Mouse (Mus musculus) liver, embryonic 13.5 days (tissue): ENCODE data around the gene Ubl3. TPM values are rescaled to one million over a fixed set of nuclear protein-coding genes. Genes with fewer than 3 reads are reported as not detected.

Experiments used
- ATAC-seq: fragments of 200-750 bp; cut with Nextera tagmentation; 2 replicates; pipeline ENCODE4 v1.8.0; 2017; ENCODE audit warnings: low read depth, mild to moderate bottlenecking, moderate number of reproducible peaks, moderate library complexity
- DNase-seq: peaks from one replicate; pipeline ENCODE4 v3.0.0; 2022
- H3K27ac ChIP-seq: fragments of 300-500 bp; sonication (generic); 2 replicates; pipeline ENCODE4 v1.5.1; 2015; ENCODE audit warnings: moderate library complexity, mild to moderate bottlenecking, inconsistent platforms
- H3K27me3 ChIP-seq: fragments of 300-500 bp; sonication (generic); 2 replicates; pipeline ENCODE4 v1.6.1; 2015; ENCODE audit warnings: mild to moderate bottlenecking, inconsistent platforms
- H3K36me3 ChIP-seq: fragments of 300-500 bp; sonication (generic); 2 replicates; pipeline ENCODE4 v1.6.1; 2015; ENCODE audit warnings: mild to moderate bottlenecking, inconsistent platforms
- H3K4me1 ChIP-seq: fragments of 300-500 bp; sonication (generic); replicated peaks from 2 replicates; pipeline ENCODE4 v1.6.1; 2015; ENCODE audit warnings: inconsistent platforms
- H3K4me2 ChIP-seq: fragments of 300-500 bp; sonication (generic); 2 replicates; pipeline ENCODE4 v1.6.1; 2015; ENCODE audit warnings: inconsistent platforms, mild to moderate bottlenecking, moderate library complexity
- H3K4me3 ChIP-seq: fragments of 300-500 bp; sonication (generic); replicated peaks from 2 replicates; pipeline ENCODE4 v1.5.1; 2015; ENCODE audit warnings: mild to moderate bottlenecking, inconsistent platforms
- H3K9ac ChIP-seq: fragments of 300-500 bp; sonication (generic); 2 replicates; pipeline ENCODE4 v1.6.1; 2015; ENCODE audit warnings: mild to moderate bottlenecking, inconsistent platforms
- H3K9me3 ChIP-seq: fragments of 300-500 bp; sonication (generic); replicated peaks from 2 replicates; pipeline ENCODE4 v1.6.1; 2016; ENCODE audit warnings: inconsistent platforms
- WGBS: fragments of 180-500 bp; shearing (Covaris S2); methylation state at CpG from one replicate; pipeline ENCODE4 v1.1.7; 2015; ENCODE audit not compliant: insufficient replicate concordance; 5-methylcytosine and 5-hydroxymethylcytosine counted together
- polyA plus RNA-seq: library from polyadenylated mRNA; unstranded; fragments of >200 nt; fragmentation: Nextera tagmentation; extraction: Ambion mirVana; gene quantifications from 2 replicates; pipeline ENCODE4 v1.2.1, GENCODE M21; 2015

Gene Ubl3
- polyA plus RNA-seq, 1 experiment from 2014 or later = 18.5 TPM

DNA sequence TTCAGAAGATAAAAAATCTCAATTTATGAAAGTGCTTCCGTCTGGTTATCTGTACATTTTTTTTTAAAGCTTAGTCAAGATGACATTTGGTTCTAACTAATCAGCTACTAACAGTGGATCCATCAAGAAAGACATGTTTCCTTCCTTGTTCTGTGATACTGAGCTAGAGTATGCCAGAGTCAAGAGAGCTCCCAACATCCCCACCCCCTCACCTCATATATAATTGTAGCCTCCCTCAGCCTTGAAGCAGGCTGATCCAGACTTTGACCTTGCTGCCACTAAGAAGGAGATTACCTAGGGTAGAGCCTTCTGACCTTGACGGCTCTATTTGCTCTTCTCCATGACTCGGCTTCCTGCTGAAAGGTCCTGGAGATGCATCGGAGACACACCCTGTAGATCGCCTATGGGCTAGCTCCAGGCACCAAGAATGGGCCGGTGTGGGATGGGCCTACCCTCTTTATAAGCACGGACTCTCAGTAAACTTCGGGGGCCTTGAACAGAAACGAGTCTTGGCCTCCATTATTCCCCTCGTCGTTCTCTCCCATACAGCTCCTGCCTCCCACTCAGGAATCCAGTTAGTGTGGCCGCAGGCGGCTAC lies 27.9 kb upstream of the Ubl3 start:
- no peak overlapping the region for H3K9ac ChIP-seq
- H3K27ac ChIP-seq = no peak overlapping the region
- H3K27me3 ChIP-seq = no peaks in the 10 kb centered on the region
- H3K4me3 ChIP-seq = no peak overlapping the region
- DNase-seq (no peak), ATAC-seq (no peak)
- no peaks in the 10 kb centered on the region for H3K36me3 ChIP-seq
- no peak overlapping the region for H3K4me2 ChIP-seq
- H3K4me1 ChIP-seq = no peaks in the 10 kb centered on the region
- WGBS = 78% methylated on average over 13 of the region's 13 CpGs
- peaks cover 4% of the 10 kb centered on the region; the same call in 1 of the 2 replicates for H3K9me3 ChIP-seq

DNA sequence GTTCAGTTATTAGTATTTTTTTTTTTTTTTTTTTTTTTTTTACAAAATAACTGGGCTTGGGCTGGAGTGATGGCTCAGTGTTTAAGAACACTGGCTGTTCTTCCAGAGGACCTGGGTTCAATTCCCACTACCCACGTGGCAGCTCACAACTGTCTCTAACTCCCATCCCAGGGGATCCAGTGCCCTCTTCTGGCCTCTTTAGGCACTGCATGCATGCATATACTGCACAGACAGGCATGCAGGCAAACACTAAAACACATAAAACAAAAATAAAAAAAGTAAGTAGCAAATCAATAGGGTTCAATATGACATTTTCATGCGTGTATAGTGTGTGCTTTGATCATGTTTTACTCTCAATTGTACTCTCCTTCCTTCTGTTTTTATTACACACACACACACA lies 26.6 kb upstream of the Ubl3 start:
- H3K4me1 ChIP-seq = peaks cover 8% of the 10 kb centered on the region
- H3K27me3 ChIP-seq = no peaks in the 10 kb centered on the region
- H3K4me2 ChIP-seq = no peak overlapping the region
- DNase-seq = no peak
- H3K36me3 ChIP-seq = no peaks in the 10 kb centered on the region
- H3K4me3 ChIP-seq = no peak overlapping the region
- WGBS = 48% methylated on average over 2 of the region's 2 CpGs
- H3K27ac ChIP-seq = no peak overlapping the region
- no peak for ATAC-seq
- H3K9me3 ChIP-seq = no peaks in the 10 kb centered on the region
- H3K9ac ChIP-seq = no peak overlapping the region

DNA sequence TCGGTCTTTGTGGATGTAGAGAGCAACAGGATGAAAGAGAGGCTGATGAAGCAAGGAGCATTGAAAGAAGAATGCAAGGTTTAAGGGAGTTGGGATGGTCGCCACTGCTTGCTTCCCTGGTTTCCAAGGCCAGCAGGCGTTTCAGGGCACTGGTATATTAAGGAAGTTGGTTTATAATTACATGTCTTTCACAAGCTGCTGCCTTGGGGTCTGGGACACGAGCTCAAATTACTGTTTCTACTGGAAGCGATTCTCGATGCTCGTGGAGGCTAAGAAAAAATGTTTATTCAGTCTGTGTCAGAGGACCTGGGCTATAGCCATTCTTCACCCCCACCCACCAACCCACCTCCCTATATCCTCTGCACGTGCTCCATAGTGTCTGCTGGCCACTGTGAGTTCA lies 25.8 kb upstream of the Ubl3 start:
- 63% methylated on average over 8 of the region's 8 CpGs for WGBS
- Histone ChIP-seq H3K9ac (no peak overlapping the region), H3K4me3 (no peak overlapping the region), H3K9me3 (no peaks in the 10 kb centered on the region), H3K27ac (no peak overlapping the region), H3K4me1 (peaks cover 8% of the 10 kb centered on the region), H3K36me3 (no peaks in the 10 kb centered on the region), H3K27me3 (no peaks in the 10 kb centered on the region), H3K4me2 (no peak overlapping the region)
- DNase-seq (no peak), ATAC-seq (no peak)

DNA sequence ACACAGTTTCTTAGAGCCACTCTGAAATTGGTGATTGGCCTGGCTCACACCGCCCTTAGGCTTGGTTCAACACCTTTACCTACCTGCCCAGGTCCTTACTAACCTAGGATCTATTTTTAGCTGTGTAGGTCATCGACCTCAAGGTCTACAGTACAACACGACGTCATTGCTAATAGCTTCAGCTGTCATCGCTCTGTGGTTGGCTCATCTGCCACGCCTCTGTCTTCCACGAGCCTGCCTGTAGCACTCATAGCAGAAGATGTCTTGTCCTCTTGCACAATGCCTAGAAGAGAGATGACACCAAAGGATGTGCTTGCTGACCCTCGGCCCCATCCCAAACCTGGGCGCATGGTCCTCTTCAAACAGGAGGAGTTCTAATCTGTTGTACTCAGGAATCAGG lies 24.7 kb upstream of the Ubl3 start:
- Histone ChIP-seq H3K9me3 (no peaks in the 10 kb centered on the region), H3K4me3 (no peak overlapping the region), H3K9ac (no peak overlapping the region), H3K27me3 (no peaks in the 10 kb centered on the region), H3K27ac (no peak overlapping the region), H3K4me1 (peaks cover 8% of the 10 kb centered on the region), H3K4me2 (no peak overlapping the region), H3K36me3 (no peaks in the 10 kb centered on the region)
- DNase-seq (no peak), ATAC-seq (no peak)
- 59% methylated on average over 9 of the region's 9 CpGs for WGBS

DNA sequence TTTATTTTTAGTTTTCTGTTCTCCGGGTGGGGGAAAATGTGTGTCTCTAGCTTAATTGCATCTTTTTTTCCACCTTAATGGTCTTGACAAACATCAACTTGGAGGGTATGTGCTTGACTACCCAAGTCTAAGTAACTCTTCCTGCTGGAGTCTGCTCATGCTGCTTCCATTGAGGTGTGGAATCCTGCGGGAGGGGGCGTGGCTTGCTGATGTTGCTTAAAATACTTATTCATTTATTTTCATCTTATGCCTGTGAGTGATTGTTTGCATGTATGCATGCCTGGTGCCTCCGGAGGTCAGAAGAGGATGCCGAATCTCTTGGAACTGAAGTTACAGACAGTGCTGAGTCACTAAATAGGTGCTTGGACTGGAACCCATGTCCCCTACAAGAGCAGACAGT lies 22.6 kb upstream of the Ubl3 start:
- H3K27me3 ChIP-seq = no peaks in the 10 kb centered on the region
- no peaks in the 10 kb centered on the region for H3K9me3 ChIP-seq
- H3K36me3 ChIP-seq = no peaks in the 10 kb centered on the region
- peak overlapping the region; percentile 2; the same call in 1 of the 2 replicates for H3K4me2 ChIP-seq
- H3K27ac ChIP-seq = no peak overlapping the region
- no peak for ATAC-seq
- WGBS = 51% methylated on average over 5 of the region's 5 CpGs
- H3K4me1 ChIP-seq = peaks cover 8% of the 10 kb centered on the region
- no peak for DNase-seq
- H3K4me3 ChIP-seq = no peak overlapping the region
- H3K9ac ChIP-seq = no peak overlapping the region

DNA sequence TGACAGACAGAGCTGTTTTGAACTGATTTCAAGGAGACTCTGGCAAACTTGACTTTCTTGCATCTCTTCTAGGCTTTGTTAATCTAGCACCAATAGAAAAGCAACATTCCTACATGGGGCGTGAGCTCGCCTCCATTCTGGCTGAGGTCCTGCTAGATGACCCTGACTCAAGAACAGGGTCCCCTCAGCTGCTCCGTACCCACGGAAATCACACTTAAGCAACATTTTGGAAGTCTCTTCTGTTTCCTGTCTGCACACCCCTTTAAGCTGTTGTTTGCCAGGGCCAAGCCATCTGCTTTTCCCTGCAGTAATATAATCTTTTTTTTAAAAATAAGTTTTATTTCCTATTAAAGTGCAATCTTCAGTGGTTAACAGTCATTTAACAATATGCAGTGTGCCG lies 20.1 kb upstream of the Ubl3 start:
- ATAC-seq (no peak), DNase-seq (no peak)
- H3K4me2 ChIP-seq = no peak overlapping the region
- 67% methylated on average over 5 of the region's 5 CpGs for WGBS
- no peak overlapping the region for H3K27ac ChIP-seq
- H3K4me1 ChIP-seq = peaks cover 8% of the 10 kb centered on the region
- H3K4me3 ChIP-seq = no peak overlapping the region
- H3K36me3 ChIP-seq = no peaks in the 10 kb centered on the region
- H3K9me3 ChIP-seq = no peaks in the 10 kb centered on the region
- no peak overlapping the region for H3K9ac ChIP-seq
- no peaks in the 10 kb centered on the region for H3K27me3 ChIP-seq

- ATAC-seq = no peak
- WGBS = 74% methylated on average over 14 of the region's 14 CpGs
These were observed 18.1 kb upstream of the Ubl3 start for GRCm38 (mm10) chr5:148570571-148571304.

DNA sequence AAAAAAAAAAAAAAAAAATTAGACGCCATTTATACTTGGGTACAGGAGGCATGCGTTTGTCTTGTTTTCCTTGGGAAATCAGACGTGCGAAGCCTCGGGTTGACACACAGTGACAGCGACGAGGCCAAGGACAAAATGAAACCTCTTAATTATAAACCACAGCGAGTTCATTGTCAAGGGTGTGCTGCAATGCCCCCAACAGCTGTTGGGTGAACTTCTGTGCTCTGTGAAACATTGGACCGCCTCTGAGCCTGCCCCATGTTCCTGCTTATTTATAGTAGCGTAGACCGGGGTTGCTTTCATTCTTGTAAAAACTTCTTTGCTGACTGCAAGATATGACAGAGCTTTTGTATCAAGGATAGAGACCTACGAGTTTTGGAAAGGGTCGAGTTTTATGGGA lies 16.9 kb upstream of the Ubl3 start:
- Histone ChIP-seq H3K4me1 (no peaks in the 10 kb centered on the region), H3K27me3 (no peaks in the 10 kb centered on the region), H3K36me3 (no peaks in the 10 kb centered on the region), H3K9me3 (no peaks in the 10 kb centered on the region), H3K4me2 (no peak overlapping the region), H3K27ac (no peak overlapping the region), H3K4me3 (no peak overlapping the region), H3K9ac (no peak overlapping the region)
- no peak for DNase-seq
- ATAC-seq = no peak
- WGBS = 72% methylated on average over 13 of the region's 13 CpGs

More at GRCm38 (mm10) chr5:148570571-148571304, 18.1 kb upstream of the Ubl3 start:
- Histone ChIP-seq H3K27me3 (no peaks in the 10 kb centered on the region), H3K4me3 (no peak overlapping the region), H3K9me3 (no peaks in the 10 kb centered on the region), H3K4me2 (no peak overlapping the region), H3K4me1 (peaks cover 8% of the 10 kb centered on the region), H3K36me3 (no peaks in the 10 kb centered on the region), H3K27ac (no peak overlapping the region), H3K9ac (no peak overlapping the region)
- no peak for DNase-seq

DNA sequence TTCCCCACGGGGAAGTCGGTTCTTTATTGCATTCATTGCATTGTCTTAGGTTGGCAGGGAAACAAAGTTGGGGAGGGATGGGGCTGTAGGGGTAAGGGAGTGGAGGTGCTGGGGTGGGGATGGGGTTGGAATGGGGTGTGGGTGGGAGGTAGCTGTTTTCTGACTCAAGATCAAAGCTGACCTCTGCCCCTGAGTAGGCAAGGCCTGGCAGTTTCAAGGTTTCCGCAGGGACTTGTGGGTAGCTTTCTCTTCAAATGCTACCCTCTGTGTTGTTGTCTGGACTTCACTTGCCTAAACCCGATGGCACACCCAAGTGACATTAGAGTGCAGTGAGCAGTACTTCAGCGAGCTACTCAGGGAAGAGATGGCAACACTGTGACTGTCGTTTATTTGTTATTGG lies 13.0 kb upstream of the Ubl3 start:
- WGBS = 46% methylated on average over 6 of the region's 6 CpGs
- H3K4me2 ChIP-seq = no peak overlapping the region
- no peaks in the 10 kb centered on the region for H3K9me3 ChIP-seq
- DNase-seq = no peak
- no peaks in the 10 kb centered on the region for H3K4me1 ChIP-seq
- H3K4me3 ChIP-seq = no peak overlapping the region
- H3K27ac ChIP-seq = no peak overlapping the region
- H3K36me3 ChIP-seq = no peaks in the 10 kb centered on the region
- no peak overlapping the region for H3K9ac ChIP-seq
- ATAC-seq = 0 out of 2 replicates have a peak, but pooled peaks have one; percentile 29
- no peaks in the 10 kb centered on the region for H3K27me3 ChIP-seq

DNA sequence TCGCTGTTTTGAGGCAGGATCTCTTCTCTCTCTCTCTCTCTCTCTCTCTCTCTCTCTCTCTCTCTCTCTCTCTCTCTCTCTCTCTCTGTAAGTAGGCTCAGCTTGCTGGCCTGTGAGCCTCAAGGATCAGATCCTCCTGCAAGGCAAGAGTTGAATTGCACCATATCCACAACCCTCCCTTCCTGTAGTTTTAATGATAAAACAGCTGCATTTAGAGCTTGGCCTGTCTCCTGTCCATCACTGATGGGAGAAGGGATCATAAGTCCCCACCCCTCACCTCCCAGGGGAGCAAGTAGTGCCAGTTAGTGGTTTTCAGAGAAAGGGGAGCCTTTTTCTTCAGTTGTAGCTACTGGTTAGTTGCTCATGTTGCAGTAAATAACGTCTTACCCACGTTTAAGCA lies 11.5 kb upstream of the Ubl3 start:
- no peaks in the 10 kb centered on the region for H3K9me3 ChIP-seq
- DNase-seq = no peak
- H3K4me3 ChIP-seq = no peak overlapping the region
- WGBS = 58% methylated on average over 3 of the region's 3 CpGs
- no peaks in the 10 kb centered on the region for H3K27me3 ChIP-seq
- no peak overlapping the region for H3K9ac ChIP-seq
- H3K27ac ChIP-seq = no peak overlapping the region
- no peaks in the 10 kb centered on the region for H3K36me3 ChIP-seq
- no peaks in the 10 kb centered on the region for H3K4me1 ChIP-seq
- H3K4me2 ChIP-seq = no peak overlapping the region
- no peak for ATAC-seq

GRCm38 (mm10) chr5:148563281-148563680 lies 10.7 kb upstream of the Ubl3 start:
- Histone ChIP-seq H3K36me3 (no peaks in the 10 kb centered on the region), H3K27ac (no peak overlapping the region), H3K4me1 (no peaks in the 10 kb centered on the region), H3K27me3 (no peaks in the 10 kb centered on the region), H3K9ac (no peak overlapping the region), H3K9me3 (no peaks in the 10 kb centered on the region), H3K4me2 (no peak overlapping the region), H3K4me3 (no peak overlapping the region)
- no peak for DNase-seq
- WGBS = 72% methylated on average over 4 of the region's 4 CpGs
- ATAC-seq = no peak

GRCm38 (mm10) chr5:148562235-148562634 lies 9.6 kb upstream of the Ubl3 start:
- Histone ChIP-seq H3K27ac (no peak overlapping the region), H3K36me3 (no peaks in the 10 kb centered on the region), H3K4me1 (no peaks in the 10 kb centered on the region), H3K4me3 (no peak overlapping the region), H3K27me3 (no peaks in the 10 kb centered on the region), H3K9ac (no peak overlapping the region), H3K4me2 (no peak overlapping the region), H3K9me3 (no peaks in the 10 kb centered on the region)
- ATAC-seq = no peak
- no peak for DNase-seq
- WGBS = 65% methylated on average over 8 of the region's 8 CpGs
